Mouse (Mus musculus): ENCODE measurements around the gene Tmem247.

- TF ChIP-seq CTCF (conservative IDR thresholded peaks at IDR 0.05; ENCODE audit: insufficient read depth, insufficient read length, low read depth, low read length), result peak; percentile 80
- TF ChIP-seq POLR2A (IDR thresholded peaks at IDR 0.05; ENCODE audit: low read depth, low read length), result no peak
These were observed 1.6 kb downstream of the Tmem247 start for GRCm38 (mm10) chr17:86918786-86919185.

Data from kidney, adult 2 months (tissue).